Mouse (Mus musculus): ENCODE data around the gene Ccdc83. TPM values are rescaled to one million over a fixed set of nuclear protein-coding genes. Genes with fewer than 3 reads are reported as not detected.

Ccdc83 gene
- not detected in 2 replicates for polyA plus RNA-seq (2015; fragmentation: Nextera tagmentation; extraction: Ambion mirVana)

DNA sequence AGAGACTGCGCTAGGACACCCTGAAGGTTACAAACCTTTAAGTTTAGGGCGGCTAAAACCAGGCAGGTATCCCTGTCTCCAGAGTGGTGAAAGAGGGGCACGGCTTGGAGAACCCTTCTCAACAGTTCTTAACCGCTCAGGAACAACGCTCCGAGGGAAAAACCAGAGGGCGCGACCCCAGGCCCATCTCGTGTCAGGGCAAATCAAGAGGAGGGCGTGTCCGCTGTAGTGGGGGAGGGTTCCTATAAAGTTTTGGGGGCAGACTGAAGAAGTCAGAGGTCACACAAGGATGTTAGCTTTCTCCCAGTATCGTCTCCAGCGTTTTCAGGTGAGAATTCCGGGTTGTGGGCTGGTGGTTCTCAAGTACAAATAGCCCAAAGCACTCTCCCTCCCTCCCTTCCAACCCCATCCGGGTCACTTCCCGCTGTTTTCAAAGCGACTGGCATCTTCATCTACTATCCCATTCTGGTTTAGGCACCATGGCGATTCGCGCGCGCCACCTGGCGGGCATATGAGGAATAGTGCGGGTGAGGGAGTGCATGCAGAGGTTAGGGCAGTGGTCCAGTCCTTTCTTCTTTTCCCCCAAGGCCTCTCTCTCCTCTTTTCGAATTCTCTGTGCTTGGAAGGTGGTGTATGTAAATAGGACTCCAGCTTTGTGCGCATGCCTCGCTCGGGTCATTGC is at the start of gene Ccdc83:
TSS of gene Ccdc83 (minus strand) at position 489 of the 682 bp plus-strand sequence.
- peaks cover 5% of the 10 kb centered on the region; the same call in 1 of the 2 replicates for H3K4me1 ChIP-seq
- no peaks in the 10 kb centered on the region for H3K9me3 ChIP-seq
- H3K9ac ChIP-seq = no peak within 1 kb of the TSS
- no peaks in the 10 kb centered on the region for H3K27me3 ChIP-seq (replicated peaks)
- ATAC-seq (replicated peaks) = peak; percentile 87
- H3K4me3 ChIP-seq = peak within 1 kb of the TSS; percentile 22
- peak within 1 kb of the TSS; percentile 45 for H3K4me2 ChIP-seq
- no peak within 1 kb of the TSS for H3K27ac ChIP-seq
- no peaks in the 10 kb centered on the region for H3K36me3 ChIP-seq (replicated peaks)
- 6% methylated on average over 28 of the region's 28 CpGs for WGBS

DNA sequence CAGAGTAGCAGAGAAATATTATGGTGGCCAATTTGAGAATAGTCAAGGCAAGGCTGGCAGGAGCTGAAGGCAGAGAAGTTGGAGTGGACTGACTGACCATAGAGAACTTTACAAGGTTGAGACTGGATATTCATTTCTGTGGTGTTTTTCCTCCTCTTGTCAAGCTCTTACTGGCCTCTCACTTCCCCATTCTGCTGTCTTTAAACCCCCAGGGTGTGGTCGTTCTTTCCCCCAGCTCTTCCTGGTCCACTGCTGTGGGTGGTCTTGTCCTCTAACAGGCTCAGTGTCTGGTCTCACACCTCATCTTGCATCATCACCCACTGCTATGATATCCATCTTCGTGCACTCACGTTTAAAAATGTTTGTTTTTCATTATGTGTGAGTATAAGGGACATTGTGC is 47.8 kb upstream of the Ccdc83 start:
- no peak overlapping the region for H3K27ac ChIP-seq
- no peak for ATAC-seq (replicated peaks)

DNA sequence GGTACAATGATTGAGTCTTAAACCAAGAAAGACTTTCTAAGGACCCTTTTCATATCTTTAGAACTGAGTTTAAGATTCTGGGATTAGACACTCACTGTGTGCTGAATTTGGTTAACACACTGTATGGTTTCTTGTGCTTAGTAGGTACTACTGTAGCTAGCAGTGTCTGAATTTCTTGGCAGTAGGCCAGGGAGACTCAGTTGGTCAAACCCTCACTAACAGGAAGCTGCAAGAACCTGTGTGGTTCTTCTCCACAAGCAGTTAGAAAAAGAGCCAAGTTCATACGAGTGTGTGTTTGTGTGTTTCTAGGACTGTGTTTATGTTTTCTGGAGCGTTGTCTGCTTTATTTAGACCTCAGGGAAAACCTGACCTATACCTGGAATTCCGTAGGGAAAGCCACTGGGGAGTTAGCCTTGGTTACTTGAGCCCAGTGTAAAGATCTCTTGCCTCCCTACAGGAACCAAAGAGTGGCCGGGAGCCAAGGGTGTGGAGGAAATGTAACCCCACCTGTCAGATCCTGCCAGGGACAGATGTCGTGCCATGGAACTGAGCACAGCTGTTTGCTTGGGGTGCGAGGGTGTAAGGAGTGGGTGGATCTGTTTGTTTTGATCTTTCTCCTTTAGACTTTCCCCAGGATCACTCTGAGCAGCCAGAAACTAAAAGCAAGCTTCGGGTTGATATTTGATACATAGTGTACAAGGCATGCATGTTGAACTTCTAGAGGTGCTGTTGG is 46.7 kb upstream of the Ccdc83 start:
- Histone ChIP-seq H3K4me1 (no peaks in the 10 kb centered on the region), H3K27me3 (replicated peaks) (no peaks in the 10 kb centered on the region), H3K9me3 (no peaks in the 10 kb centered on the region), H3K27ac (no peak overlapping the region), H3K36me3 (replicated peaks) (no peaks in the 10 kb centered on the region), H3K4me3 (no peak overlapping the region), H3K9ac (no peak overlapping the region), H3K4me2 (no peak overlapping the region)
- no peak for ATAC-seq (replicated peaks)
- WGBS = 75% methylated on average over 7 of the region's 7 CpGs

More for the DNA sequence above, 47.8 kb upstream of the Ccdc83 start:
- H3K9me3 ChIP-seq = no peaks in the 10 kb centered on the region
- 80% methylated on average over 3 of the region's 3 CpGs for WGBS
- no peak overlapping the region for H3K4me2 ChIP-seq
- H3K36me3 ChIP-seq (replicated peaks) = no peaks in the 10 kb centered on the region
- no peaks in the 10 kb centered on the region for H3K4me1 ChIP-seq
- no peak overlapping the region for H3K4me3 ChIP-seq
- no peak overlapping the region for H3K9ac ChIP-seq
- no peaks in the 10 kb centered on the region for H3K27me3 ChIP-seq (replicated peaks)

DNA sequence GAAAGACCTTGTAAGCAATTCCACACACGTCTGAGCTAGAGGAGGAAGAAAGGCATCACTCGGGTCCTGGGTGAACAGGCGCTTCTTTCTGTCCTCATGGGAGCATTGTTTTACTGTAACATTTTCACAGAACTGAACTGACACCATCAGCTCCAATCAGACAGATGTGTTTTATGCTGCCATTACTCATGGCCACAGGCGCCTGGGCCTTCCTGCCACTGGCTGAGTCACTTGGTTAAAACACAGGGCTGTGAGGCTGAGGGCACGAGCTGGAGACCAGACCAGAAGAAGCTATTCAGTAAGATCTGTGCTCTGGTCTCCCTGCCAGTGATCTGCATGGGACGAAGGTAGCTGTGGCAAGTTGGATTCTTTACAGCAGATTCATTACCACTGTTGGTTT is 42.4 kb upstream of the Ccdc83 start:
- Histone ChIP-seq H3K4me1 (peaks cover under 1% of the 10 kb centered on the region; the same call in 1 of the 2 replicates), H3K36me3 (replicated peaks) (no peaks in the 10 kb centered on the region), H3K27me3 (replicated peaks) (peaks cover 7% of the 10 kb centered on the region), H3K4me2 (no peak overlapping the region), H3K27ac (no peak overlapping the region), H3K9me3 (no peaks in the 10 kb centered on the region), H3K9ac (no peak overlapping the region), H3K4me3 (no peak overlapping the region)
- 67% methylated on average over 6 of the region's 6 CpGs for WGBS
- ATAC-seq (replicated peaks) = no peak

DNA sequence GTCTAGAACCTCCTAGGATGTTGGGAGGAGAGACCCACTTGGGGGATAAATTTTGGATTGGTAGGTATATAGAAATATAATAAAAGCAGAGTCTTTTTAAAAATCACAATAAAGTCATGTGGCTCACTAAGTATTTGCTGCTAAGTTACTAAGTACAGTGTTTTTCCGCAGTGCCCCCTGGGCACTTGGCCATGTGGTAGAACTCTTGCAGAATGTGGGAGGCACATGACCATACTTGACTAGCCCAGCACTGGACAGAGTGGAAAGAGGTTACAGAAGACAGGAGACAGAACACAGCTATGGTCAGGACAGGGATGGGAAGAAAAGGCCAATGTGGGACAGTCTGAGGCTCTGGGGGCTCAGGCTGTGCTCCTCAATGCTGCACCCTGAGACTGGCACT is 41.4 kb upstream of the Ccdc83 start:
- no peaks in the 10 kb centered on the region for H3K9me3 ChIP-seq
- H3K27me3 ChIP-seq (replicated peaks) = peaks cover 11% of the 10 kb centered on the region
- WGBS = 95% methylated on average over 1 of the region's 1 CpGs
- ATAC-seq (replicated peaks) = no peak
- H3K36me3 ChIP-seq (replicated peaks) = no peaks in the 10 kb centered on the region
- no peak overlapping the region for H3K9ac ChIP-seq
- H3K27ac ChIP-seq = no peak overlapping the region
- H3K4me3 ChIP-seq = no peak overlapping the region
- H3K4me2 ChIP-seq = no peak overlapping the region
- H3K4me1 ChIP-seq = peaks cover 7% of the 10 kb centered on the region

DNA sequence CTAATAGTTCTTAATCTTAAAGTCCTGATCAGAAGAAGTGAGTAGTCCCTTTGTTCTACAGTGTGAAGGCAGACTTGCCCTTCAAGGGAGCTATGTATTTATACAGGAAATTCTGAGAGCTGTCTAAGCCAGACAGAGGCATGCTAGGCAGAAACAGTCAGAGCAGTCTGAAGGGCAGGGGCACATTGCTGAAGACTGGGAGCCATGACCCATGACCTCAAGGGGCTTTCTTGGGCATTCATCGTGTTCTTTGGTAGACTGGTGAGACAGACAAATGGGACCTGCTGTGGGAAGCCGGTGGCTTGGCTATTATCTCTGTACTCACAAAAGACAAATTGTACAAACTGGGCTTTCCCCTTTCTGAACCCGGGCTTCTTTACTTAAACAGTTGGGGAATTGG is 40.5 kb upstream of the Ccdc83 start:
- Histone ChIP-seq H3K4me1 (peaks cover 7% of the 10 kb centered on the region), H3K27me3 (replicated peaks) (peaks cover 11% of the 10 kb centered on the region), H3K4me3 (no peak overlapping the region), H3K27ac (no peak overlapping the region), H3K36me3 (replicated peaks) (no peaks in the 10 kb centered on the region), H3K9ac (no peak overlapping the region), H3K4me2 (no peak overlapping the region), H3K9me3 (no peaks in the 10 kb centered on the region)
- ATAC-seq (replicated peaks) = no peak
- under 1% methylated on average over 3 of the region's 3 CpGs for WGBS

DNA sequence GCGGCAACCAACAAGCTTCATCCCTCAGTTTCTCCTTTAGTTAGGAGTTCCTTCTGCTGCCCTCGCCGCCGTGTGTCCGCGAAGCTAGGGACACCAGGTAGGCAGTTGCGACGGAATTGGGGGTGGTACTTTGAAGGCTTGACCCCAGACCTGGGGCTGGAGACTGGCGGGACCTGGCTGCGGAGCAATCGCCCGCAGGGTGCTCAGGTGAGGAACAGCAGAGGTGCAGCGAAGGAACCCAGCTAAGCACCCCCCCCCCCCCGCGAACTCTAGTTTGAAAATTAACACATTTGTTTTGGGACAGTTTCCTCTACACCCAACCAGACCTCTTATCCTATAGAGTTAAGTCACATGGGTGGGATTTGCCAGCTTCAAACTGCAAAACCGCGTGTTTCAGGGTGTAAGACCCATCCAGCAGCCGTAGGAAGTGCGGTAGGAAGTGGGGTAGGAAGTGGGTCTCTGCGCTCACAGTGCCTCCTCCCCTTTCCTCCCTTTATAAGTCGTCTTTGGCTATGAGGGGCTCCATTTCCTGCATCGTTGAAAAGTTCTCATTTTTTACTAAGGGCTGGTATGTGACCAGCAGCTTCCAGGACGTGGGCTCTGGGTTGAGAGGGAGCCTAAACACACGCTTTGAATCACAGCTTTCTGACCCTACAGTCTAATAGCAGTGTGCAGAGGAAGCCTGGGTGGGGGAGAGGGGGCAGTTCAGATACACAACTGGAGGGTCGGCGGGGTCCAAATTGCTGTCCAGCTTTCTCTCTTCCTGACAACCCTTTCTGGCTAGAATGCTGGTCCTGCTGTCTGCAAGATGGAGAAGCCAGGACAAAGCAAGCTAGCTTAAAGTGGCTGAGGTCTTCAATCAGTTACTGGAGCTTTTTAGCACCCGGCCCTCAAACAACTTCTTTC is 37.3 kb upstream of the Ccdc83 start:
- Histone ChIP-seq H3K36me3 (replicated peaks) (no peaks in the 10 kb centered on the region), H3K4me1 (peaks cover 7% of the 10 kb centered on the region), H3K9ac (peak overlapping the region; percentile 75; the same call in 1 of the 2 replicates), H3K27me3 (replicated peaks) (peaks cover 11% of the 10 kb centered on the region), H3K4me2 (peak overlapping the region; percentile 99), H3K9me3 (no peaks in the 10 kb centered on the region), H3K4me3 (peak overlapping the region; percentile 74), H3K27ac (no peak overlapping the region)
- ATAC-seq (replicated peaks) = peak; percentile 83
- 5% methylated on average over 27 of the region's 27 CpGs for WGBS

DNA sequence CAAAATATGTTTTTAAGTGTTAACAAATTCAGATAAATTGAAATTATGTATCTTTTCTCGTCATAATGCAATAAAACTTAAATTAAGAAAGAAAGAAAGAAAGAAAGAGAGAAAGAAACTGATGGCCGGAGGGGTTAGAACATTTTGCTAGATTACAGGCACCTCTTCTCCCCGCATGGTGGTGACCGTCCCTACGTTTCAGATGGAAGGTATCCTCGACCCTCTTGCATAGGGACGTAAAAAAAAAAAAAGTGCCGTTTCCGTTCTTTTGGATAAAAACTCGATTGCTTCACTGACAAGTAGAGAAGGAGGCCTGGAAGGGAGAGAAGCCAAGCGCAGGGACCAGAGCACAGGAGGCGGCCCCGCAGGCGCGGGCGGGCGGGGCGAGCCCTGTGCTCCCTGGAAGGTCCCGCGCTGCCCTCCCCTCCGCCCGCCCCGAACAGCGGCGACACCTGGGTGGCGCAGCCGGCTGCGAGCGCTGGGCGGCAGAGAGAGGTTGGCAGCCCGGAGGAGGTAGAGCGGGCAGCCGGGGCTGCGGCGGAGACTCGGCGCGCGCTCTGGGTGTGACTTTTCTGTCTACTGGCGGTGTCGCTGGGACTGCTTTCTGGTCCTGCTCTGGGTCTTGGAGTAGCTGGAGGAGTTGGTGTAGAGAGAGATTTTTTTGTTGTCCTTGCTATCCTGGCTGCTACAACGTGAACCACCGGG is 36.5 kb upstream of the Ccdc83 start, which contains the start of gene Sytl2:
TSS of gene Sytl2 (plus strand) at position 311 of the 705 bp plus-strand sequence.
- Histone ChIP-seq H3K27ac (no peak within 1 kb of the TSS), H3K4me2 (peak within 1 kb of the TSS; percentile 99), H3K9me3 (no peaks in the 10 kb centered on the region), H3K36me3 (replicated peaks) (no peaks in the 10 kb centered on the region), H3K9ac (peak within 1 kb of the TSS; percentile 75), H3K4me3 (peak within 1 kb of the TSS; percentile 74), H3K27me3 (replicated peaks) (peaks cover 11% of the 10 kb centered on the region), H3K4me1 (peaks cover 7% of the 10 kb centered on the region)
- 1% methylated on average over 43 of the region's 43 CpGs for WGBS
- peak; percentile 91 for ATAC-seq (replicated peaks)

DNA sequence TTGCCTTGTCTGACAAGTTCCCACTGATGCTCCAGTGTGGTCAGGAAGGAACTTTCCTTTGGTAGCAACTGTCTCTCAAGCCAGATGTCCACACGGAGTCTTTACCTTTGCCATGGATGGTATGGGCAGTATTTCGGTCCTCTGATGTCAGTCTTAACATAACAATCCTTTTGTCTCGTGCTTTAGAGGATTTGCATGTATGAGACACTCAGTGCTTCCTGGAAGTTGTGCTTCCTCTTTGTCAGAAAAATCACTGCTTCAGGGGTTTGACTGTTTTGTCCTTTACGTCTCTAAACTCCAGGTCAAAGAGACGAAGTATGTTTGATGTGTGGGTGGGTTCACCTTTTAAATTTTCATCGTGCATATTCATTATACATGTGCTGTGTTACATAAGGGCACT is 26.3 kb upstream of the Ccdc83 start:
- Histone ChIP-seq H3K9me3 (no peaks in the 10 kb centered on the region), H3K27ac (no peak overlapping the region), H3K9ac (no peak overlapping the region), H3K27me3 (replicated peaks) (no peaks in the 10 kb centered on the region), H3K4me3 (no peak overlapping the region), H3K36me3 (replicated peaks) (no peaks in the 10 kb centered on the region), H3K4me1 (no peaks in the 10 kb centered on the region), H3K4me2 (no peak overlapping the region)
- no peak for ATAC-seq (replicated peaks)
- 87% methylated on average over 6 of the region's 6 CpGs for WGBS

DNA sequence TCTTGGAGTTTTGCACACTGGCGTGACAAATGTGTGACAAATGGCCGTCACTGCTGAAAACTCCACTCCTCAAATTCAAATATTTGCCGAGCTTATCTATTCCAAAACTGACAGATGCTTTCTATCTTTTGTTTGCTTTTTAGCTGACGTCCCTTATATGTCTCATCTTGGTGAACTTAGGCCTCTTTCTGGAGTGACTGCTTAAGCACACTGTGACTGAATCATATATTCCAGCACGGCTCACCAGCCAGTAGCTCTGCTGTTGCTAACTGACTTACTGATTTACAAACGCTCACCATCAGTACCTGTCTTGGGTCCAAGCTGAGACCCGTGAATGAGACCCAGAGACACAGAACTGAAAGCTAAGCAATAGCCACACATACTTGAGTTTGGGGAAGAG is 19.2 kb upstream of the Ccdc83 start:
- H3K4me1 ChIP-seq = no peaks in the 10 kb centered on the region
- H3K4me2 ChIP-seq = no peak overlapping the region
- H3K9me3 ChIP-seq = no peaks in the 10 kb centered on the region
- no peaks in the 10 kb centered on the region for H3K36me3 ChIP-seq (replicated peaks)
- 65% methylated on average over 7 of the region's 7 CpGs for WGBS
- H3K27me3 ChIP-seq (replicated peaks) = no peaks in the 10 kb centered on the region
- no peak overlapping the region for H3K4me3 ChIP-seq
- no peak overlapping the region for H3K9ac ChIP-seq
- H3K27ac ChIP-seq = no peak overlapping the region
- ATAC-seq (replicated peaks) = no peak

DNA sequence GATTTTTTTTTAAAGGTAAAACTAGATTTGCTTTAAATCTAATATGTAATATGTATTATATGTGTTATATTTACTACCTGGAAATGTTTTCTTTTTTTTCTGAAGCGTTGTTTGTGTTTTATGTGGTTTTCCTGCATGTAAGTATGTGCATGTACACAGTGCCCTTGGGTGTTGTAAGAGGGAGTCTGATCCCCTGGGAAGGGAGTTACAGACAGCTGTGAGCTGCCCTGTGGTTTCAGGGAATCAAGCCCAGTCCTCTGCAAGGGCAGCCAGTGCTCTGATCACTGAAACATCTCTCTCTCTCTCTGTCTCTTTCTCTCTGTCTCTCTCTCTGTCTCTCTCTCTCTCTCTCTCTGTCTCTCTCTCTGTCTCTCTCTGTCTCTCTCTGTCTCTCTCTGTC is 17.2 kb upstream of the Ccdc83 start:
- ATAC-seq (replicated peaks) = no peak
- no peak overlapping the region for H3K4me2 ChIP-seq
- no peaks in the 10 kb centered on the region for H3K36me3 ChIP-seq (replicated peaks)
- H3K9ac ChIP-seq = no peak overlapping the region
- WGBS = 92% methylated on average over 1 of the region's 1 CpGs
- H3K9me3 ChIP-seq = no peaks in the 10 kb centered on the region
- H3K4me1 ChIP-seq = no peaks in the 10 kb centered on the region
- H3K27ac ChIP-seq = no peak overlapping the region
- no peaks in the 10 kb centered on the region for H3K27me3 ChIP-seq (replicated peaks)
- H3K4me3 ChIP-seq = no peak overlapping the region
